Mouse (Mus musculus) cerebellum, adult 2 months (tissue): ENCODE results near the gene Mtcl1.

Source experiments
- CTCF ChIP-seq: fragments of 200-500 bp; IDR thresholded peaks from 2 replicates; pipeline ENCODE4 v1.5.1; 2011; ENCODE audit warnings: low read depth, mild to moderate bottlenecking, control low read depth, low read length, moderate library complexity, borderline replicate concordance; ENCODE audit not compliant: insufficient read depth
- POLR2A ChIP-seq: fragments of 200-500 bp; IDR thresholded peaks from 2 replicates; pipeline ENCODE4 v1.6.1; 2011; ENCODE audit warnings: low read length, control low read depth, borderline replicate concordance; ENCODE audit not compliant: insufficient read depth

DNA sequence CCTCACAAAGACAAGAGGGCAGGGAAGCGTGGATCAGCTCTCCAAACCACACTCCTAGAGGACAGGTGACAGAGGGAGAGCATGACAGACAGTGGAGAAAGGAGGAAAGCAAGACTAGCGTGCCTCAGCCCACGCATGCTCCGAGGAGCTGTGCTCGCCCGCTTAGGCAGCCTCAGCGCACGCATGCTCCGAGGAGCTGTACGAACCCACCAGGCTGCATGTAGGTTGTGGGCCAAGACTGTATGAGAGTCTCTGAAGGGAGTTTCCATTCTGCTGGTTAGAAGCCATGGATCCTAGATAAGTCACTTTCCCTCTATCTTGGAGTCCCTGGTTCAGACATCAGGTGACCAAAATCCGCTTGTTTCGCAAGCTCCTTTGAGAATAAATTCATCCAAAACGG lies 29.8 kb upstream of the Mtcl1 start:
- TF ChIP-seq POLR2A, result no peak
- no peak for TF ChIP-seq CTCF
